Comparison of ENCODE assay signal across 16 mouse cellular contexts in genomic region chr10:70640075-70640737, GRCm38 (mm10). TPM values are rescaled to one million over a fixed set of nuclear protein-coding genes. Genes with fewer than 3 reads are reported as not detected.
DNase-seq lines count a peak whose midpoint lies in the region; ATAC-seq and TF ChIP-seq lines count a peak whose summit lies in the region.
"Had no signal": no experiment of that assay in that cellular context is flagged by ENCODE, and none has a peak within 500 bp of the region (broad histone marks: within the 10 kb centered on the region; RNA-seq: fewer than 3 reads in every experiment).

No protein-coding gene starts in this region.

- no peak overlapping the region for H3K4me3 ChIP-seq in hindbrain, embryonic 13.5 days
- H3K4me3 ChIP-seq in midbrain, embryonic 14.5 days (replicated peaks; ENCODE audit: low read depth, low read length), result no peak overlapping the region
- H3K4me3 ChIP-seq: erythroblast, embryonic 14.5 days; left cerebral cortex, adult 2 months; myocyte had no signal

- peak; percentile 75 for DNase-seq in R1 (ENCODE audit: low read depth, low spot score)
- peak; percentile 82 for DNase-seq in brain, embryonic 14.5 days (ENCODE audit: low read depth)
- DNase-seq in midbrain, embryonic 14.5 days, result peak; percentile 34
- no peak for DNase-seq in heart, adult 18-20 months
- no peak for DNase-seq in lung, postnatal 36 days
- DNase-seq in cerebellum, postnatal 36 days, result no peak
- DNase-seq: adrenal gland, postnatal 10 days; cerebellum, adult 9-10 months; thymus, postnatal 14 days had no signal

- peak overlapping the region; percentile 74 for H3K27ac ChIP-seq in hindbrain, embryonic 13.5 days
- no peak overlapping the region for H3K27ac ChIP-seq in midbrain, embryonic 14.5 days (replicated peaks; ENCODE audit: low read depth, low read length)
- H3K27ac ChIP-seq: left cerebral cortex, adult 2 months had no signal

- H3K9ac ChIP-seq in hindbrain, embryonic 13.5 days, result no peak overlapping the region
- no peak overlapping the region for H3K9ac ChIP-seq in midbrain, embryonic 14.5 days (replicated peaks; ENCODE audit: low read length)

- WGBS in hindbrain, embryonic 13.5 days, result 21% methylated on average over 17 of the region's 17 CpGs
- 38% methylated on average over 17 of the region's 17 CpGs for WGBS in midbrain, embryonic 14.5 days

- H3K4me1 ChIP-seq in hindbrain, embryonic 13.5 days (replicated peaks), result peaks cover 28% of the 10 kb centered on the region
- no peaks in the 10 kb centered on the region; the same call in none of the 2 replicates for H3K4me1 ChIP-seq in midbrain, embryonic 14.5 days (ENCODE audit: control insufficient read depth, insufficient read depth, low read length)

- H3K4me2 ChIP-seq in hindbrain, embryonic 13.5 days, result no peak overlapping the region
- H3K4me2 ChIP-seq in midbrain, embryonic 14.5 days (ENCODE audit: low read length), result no peak overlapping the region

- no peak for TF ChIP-seq POLR2A in brain, embryonic 14.5 days (IDR thresholded peaks at IDR 0.05; ENCODE audit: borderline replicate concordance, extremely low read depth, insufficient read depth, insufficient read length, poor library complexity, severe bottlenecking)

- peak; percentile 82 for ATAC-seq in hindbrain, embryonic 13.5 days (ENCODE audit: low FRiP score)
- ATAC-seq in midbrain, embryonic 14.5 days (ENCODE audit: low FRiP score, low TSS enrichment), result peak; percentile 48; the same call in 1 of the 2 replicates
- ATAC-seq: inflammation-experienced regulatory T-cells, adult 6 months had no signal

- no peak for TF ChIP-seq CTCF in brain, embryonic 14.5 days (IDR thresholded peaks at IDR 0.05; ENCODE audit: borderline replicate concordance, extremely low read depth, insufficient read depth, insufficient read length)

- H3K27me3 ChIP-seq in hindbrain, embryonic 13.5 days, result no peaks in the 10 kb centered on the region
- no peaks in the 10 kb centered on the region for H3K27me3 ChIP-seq in midbrain, embryonic 14.5 days (ENCODE audit: control insufficient read depth, insufficient read depth, low read length)

- H3K36me3 ChIP-seq in hindbrain, embryonic 13.5 days, result no peaks in the 10 kb centered on the region
- H3K36me3 ChIP-seq in midbrain, embryonic 14.5 days (ENCODE audit: control insufficient read depth, insufficient read depth, low read length), result no peaks in the 10 kb centered on the region
- H3K36me3 ChIP-seq: G1E had no signal

- H3K9me3 ChIP-seq in hindbrain, embryonic 13.5 days, result no peaks in the 10 kb centered on the region
- no peaks in the 10 kb centered on the region for H3K9me3 ChIP-seq in midbrain, embryonic 14.5 days (ENCODE audit: control insufficient read depth, low read length)

RNA-seq across cellular contexts. Expression of gene Phyhipl, which starts 15.6 kb away (rescaled TPM):
- 51.9 and 102 TPM in 2 replicates for polyA plus RNA-seq in brain, embryonic 14.5 days (2012; rRNA removed)
- polyA plus RNA-seq in hindbrain, embryonic 13.5 days (2015; fragmentation: Nextera tagmentation; extraction: Ambion mirVana), result 252 and 264 TPM in 2 replicates
- polyA plus RNA-seq in midbrain, embryonic 14.5 days (2014; fragmentation: Nextera tagmentation; extraction: Ambion mirVana), result 225 and 246 TPM in 2 replicates
- not detected for total RNA-seq in heart, adult 18-20 months (2021)
- total RNA-seq: heart, adult 8-10 months had no signal
- polyA plus RNA-seq: erythroblast, embryonic 14.5 days; G1E; inflammation-experienced regulatory T-cells, adult 6 months had no signal

Comparison
In these comparisons a context has a peak if more than half of its experiments do, and no peak if none do; other contexts are left out.
1. DNase-seq: peak in R1 (single experiment), brain, embryonic 14.5 days (single experiment) and midbrain, embryonic 14.5 days (single experiment); none in heart, adult 18-20 months (0 of 2), lung, postnatal 36 days (single experiment) and cerebellum, postnatal 36 days (0 of 2).